Mouse (Mus musculus) testis, adult 2 months (tissue): ENCODE results near the gene Msmo1. TPM values are rescaled to one million over a fixed set of nuclear protein-coding genes. Genes with fewer than 3 reads are reported as not detected.
A peak's percentile ranks its signal among the peaks of the same experiment; 100 is the strongest.

ENCODE experiments used
- H3K27ac ChIP-seq: fragments of 200-500 bp; 2 replicates; pipeline ENCODE4 v1.5.1; 2012; ENCODE audit warnings: low read depth, low read length; ENCODE audit not compliant: control insufficient read depth, insufficient read depth
- H3K27me3 ChIP-seq: fragments of 200-500 bp; 2 replicates; pipeline ENCODE4 v1.6.1; 2012; ENCODE audit warnings: mild to moderate bottlenecking, low read length, moderate library complexity; ENCODE audit not compliant: control insufficient read depth, insufficient read depth
- H3K36me3 ChIP-seq: fragments of 200-500 bp; 2 replicates; pipeline ENCODE4 v1.6.1; 2012; ENCODE audit warnings: mild to moderate bottlenecking, low read length; ENCODE audit not compliant: control insufficient read depth, insufficient read depth
- H3K4me1 ChIP-seq: fragments of 200-500 bp; 2 replicates; pipeline ENCODE4 v1.6.1; 2012; ENCODE audit warnings: low read length; ENCODE audit not compliant: control insufficient read depth, insufficient read depth
- H3K4me3 ChIP-seq: fragments of 200-500 bp; 2 replicates; pipeline ENCODE4 v1.5.1; 2012; ENCODE audit warnings: low read depth, mild to moderate bottlenecking, low read length, moderate library complexity, mixed read lengths; ENCODE audit not compliant: control insufficient read depth
- CTCF ChIP-seq: fragments of 200-500 bp; IDR thresholded peaks from 2 replicates; pipeline ENCODE4 v1.5.1; 2012; ENCODE audit warnings: low read depth, mild to moderate bottlenecking, inconsistent platforms, low read length, moderate library complexity; ENCODE audit not compliant: control insufficient read depth, insufficient read depth, insufficient replicate concordance
- POLR2A ChIP-seq: fragments of 200-500 bp; IDR thresholded peaks from 2 replicates; pipeline ENCODE4 v1.6.1; 2012; ENCODE audit warnings: low read depth, mild to moderate bottlenecking, inconsistent platforms, low read length, moderate library complexity; ENCODE audit not compliant: control insufficient read depth
- polyA plus RNA-seq: library from polyadenylated mRNA; depleted of rRNA; stranded (reverse); fragments of >200 nt; gene quantifications from 2 replicates; pipeline ENCODE4 v1.2.3, GENCODE M21; 2012

The Msmo1 gene
- polyA plus RNA-seq, 1 experiment: 9.9 TPM

DNA sequence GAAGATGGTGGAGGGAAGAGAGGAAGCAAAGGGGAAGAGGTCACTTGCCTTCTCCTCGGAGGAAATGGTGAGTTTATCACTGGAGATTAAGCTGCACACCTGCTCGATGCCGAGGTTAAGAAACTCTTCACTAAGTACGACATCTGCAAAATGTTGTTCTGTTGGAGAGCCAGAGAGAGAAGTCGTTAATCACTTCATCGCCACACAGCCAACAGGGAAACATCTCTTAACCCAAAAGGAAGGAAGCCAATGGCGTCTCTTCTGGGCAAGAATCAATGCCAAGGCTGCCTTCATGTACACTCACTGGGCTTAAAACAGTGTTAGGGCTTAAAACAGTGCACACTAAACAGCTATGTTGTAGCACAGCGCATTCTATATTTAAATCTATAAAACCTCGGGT, 30.5 kb upstream of the Msmo1 start:
- Histone ChIP-seq H3K4me3 (no peak overlapping the region), H3K4me1 (no peaks in the 10 kb centered on the region), H3K36me3 (no peaks in the 10 kb centered on the region), H3K27me3 (no peaks in the 10 kb centered on the region), H3K27ac (no peak overlapping the region)
- TF ChIP-seq CTCF (no peak), POLR2A (no peak)

DNA sequence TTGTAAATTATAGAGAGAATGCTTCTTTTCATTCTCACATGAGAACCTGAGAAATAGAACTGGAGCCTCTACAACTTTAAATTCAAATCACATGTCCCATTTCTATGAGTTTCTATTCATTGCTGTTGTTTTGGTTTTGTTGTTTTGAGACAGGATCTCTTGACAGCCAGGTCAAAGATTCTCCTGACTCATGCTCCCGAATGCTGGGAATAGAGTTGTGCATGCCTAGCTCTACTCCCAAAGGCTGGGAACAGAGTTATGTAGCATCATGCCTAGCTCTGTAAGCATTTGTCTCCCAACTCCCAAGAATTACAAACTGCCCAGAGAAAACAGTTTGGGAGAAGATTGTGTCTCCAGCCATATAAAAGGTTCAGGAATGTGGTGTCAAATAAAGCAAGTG, 29.2 kb upstream of the Msmo1 start:
- no peak overlapping the region for H3K27ac ChIP-seq
- H3K36me3 ChIP-seq: no peaks in the 10 kb centered on the region
- TF ChIP-seq POLR2A: no peak
- TF ChIP-seq CTCF: no peak
- H3K27me3 ChIP-seq: no peaks in the 10 kb centered on the region
- no peaks in the 10 kb centered on the region for H3K4me1 ChIP-seq
- no peak overlapping the region for H3K4me3 ChIP-seq

DNA sequence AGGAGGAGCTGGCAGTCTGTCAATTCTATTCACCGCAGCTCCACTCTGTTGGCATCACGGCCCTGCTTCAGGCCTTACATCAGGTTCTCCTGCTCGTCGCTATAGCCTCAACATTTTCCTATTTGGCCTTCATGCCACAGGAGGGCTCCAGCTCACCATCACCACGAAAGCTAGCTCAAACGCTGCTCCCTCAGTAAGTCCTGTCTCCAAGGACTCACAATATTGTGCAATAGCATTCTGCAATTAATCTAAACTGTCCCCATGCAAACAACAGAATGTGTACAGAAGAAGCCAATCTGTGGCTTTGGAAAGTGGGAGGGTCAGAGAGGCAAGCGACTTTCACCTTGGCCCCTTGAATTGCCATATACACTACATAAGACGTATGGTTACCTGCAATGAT, 27.8 kb upstream of the Msmo1 start:
- no peaks in the 10 kb centered on the region for H3K27me3 ChIP-seq
- H3K4me1 ChIP-seq: no peaks in the 10 kb centered on the region
- no peaks in the 10 kb centered on the region for H3K36me3 ChIP-seq
- H3K27ac ChIP-seq: no peak overlapping the region
- TF ChIP-seq POLR2A (no peak), CTCF (peak; percentile 41; the same call in 1 of the 2 replicates)
- no peak overlapping the region for H3K4me3 ChIP-seq

- H3K4me3 ChIP-seq: no peak overlapping the region
- TF ChIP-seq CTCF (no peak), POLR2A (no peak)
- no peak overlapping the region for H3K27ac ChIP-seq
- H3K36me3 ChIP-seq: no peaks in the 10 kb centered on the region
- H3K4me1 ChIP-seq: no peaks in the 10 kb centered on the region
- H3K27me3 ChIP-seq: no peaks in the 10 kb centered on the region
Observed at GRCm38 (mm10) chr8:64757956-64758355, 24.4 kb upstream of the Msmo1 start.

DNA sequence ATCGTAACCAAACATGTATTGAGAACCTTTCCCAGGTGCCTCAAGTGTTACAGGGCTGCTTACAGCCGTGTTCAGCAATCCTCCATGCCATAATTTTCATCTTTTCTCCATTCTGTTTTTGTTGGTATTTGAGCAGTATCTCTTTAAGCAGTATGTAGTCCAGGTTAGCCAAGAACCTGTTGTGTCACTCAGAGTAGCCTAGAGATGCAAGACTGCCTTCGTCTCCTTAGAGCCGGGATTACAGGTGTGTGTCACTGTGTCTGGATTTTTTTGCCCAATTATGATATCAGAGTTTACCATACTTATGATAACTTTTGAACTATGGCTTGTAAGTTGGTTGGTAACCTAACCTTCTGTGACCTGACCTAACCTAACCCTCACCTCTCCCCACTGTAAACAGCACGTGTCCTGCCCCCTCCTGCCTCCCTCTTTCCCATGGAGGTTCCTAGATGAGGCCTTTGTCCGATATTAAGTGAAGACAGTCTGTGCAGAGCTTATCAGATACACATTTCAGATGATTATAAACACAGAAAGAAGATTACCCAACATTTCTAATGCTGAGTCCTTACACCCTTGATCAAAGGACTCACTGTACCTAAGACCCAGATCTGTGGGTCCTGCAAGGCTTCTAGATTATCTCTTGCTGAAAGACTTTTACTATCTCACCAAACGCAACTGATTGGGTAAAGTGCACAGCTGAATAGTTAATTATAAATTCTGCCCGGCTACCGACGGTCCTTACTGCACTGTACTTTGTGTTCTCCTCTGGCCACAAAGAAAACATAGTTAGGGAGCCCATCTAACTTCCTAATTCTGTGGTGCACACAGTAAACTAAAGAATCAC, 12.8 kb upstream of the Msmo1 start:
- Histone ChIP-seq H3K4me1 (no peaks in the 10 kb centered on the region), H3K27me3 (no peaks in the 10 kb centered on the region), H3K27ac (no peak overlapping the region), H3K36me3 (no peaks in the 10 kb centered on the region), H3K4me3 (no peak overlapping the region)
- TF ChIP-seq POLR2A (no peak), CTCF (no peak)

GRCm38 (mm10) chr8:64740547-64741211, 7.1 kb upstream of the Msmo1 start:
- Histone ChIP-seq H3K4me1 (no peaks in the 10 kb centered on the region), H3K27ac (no peak overlapping the region), H3K27me3 (no peaks in the 10 kb centered on the region), H3K36me3 (no peaks in the 10 kb centered on the region), H3K4me3 (no peak overlapping the region)
- TF ChIP-seq CTCF (no peak), POLR2A (no peak)

DNA sequence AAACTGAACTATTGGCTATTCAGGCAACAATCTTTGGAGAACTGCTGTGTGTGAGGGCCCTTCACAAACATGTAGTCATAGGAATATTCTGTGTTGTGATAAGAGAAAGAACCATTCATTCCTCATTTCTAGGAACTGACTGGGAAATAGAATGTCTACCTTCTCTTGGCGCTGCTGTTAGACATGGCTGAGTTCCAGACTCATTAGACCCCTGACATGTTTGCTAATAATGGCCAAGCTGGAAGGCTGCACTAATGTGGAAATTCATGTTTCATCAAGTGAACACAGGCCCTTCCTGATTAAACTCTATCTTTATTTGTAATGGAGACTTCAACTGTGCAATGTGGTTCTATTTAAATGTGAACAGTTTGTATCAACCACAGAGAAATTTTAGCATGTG, 5.3 kb upstream of the Msmo1 start:
- Histone ChIP-seq H3K36me3 (no peaks in the 10 kb centered on the region), H3K27ac (no peak overlapping the region), H3K27me3 (no peaks in the 10 kb centered on the region), H3K4me1 (no peaks in the 10 kb centered on the region; the same call in 1 of the 2 replicates), H3K4me3 (no peak overlapping the region)
- TF ChIP-seq CTCF (no peak), POLR2A (no peak)
